Mouse (Mus musculus) left cerebral cortex, adult 2 months (tissue): ENCODE results near the gene Il4. TPM values are rescaled to one million over a fixed set of nuclear protein-coding genes. Genes with fewer than 3 reads are reported as not detected.

Experiments
- DNase-seq, 2 experiments: peaks; one replicate each; pipeline ENCODE4 v3.0.0; 2021 to 2022; ENCODE audit warnings: low spot score in 2 of 2, mixed read lengths in 1 of 2; ENCODE audit errors: extremely low spot score in 1 of 2
- H3K27ac ChIP-seq: fragments of 200-600 bp; 2 replicates; pipeline ENCODE4 v1.8.1; 2022
- H3K4me3 ChIP-seq: fragments of 200-600 bp; 2 replicates; pipeline ENCODE4 v1.8.1; 2022
- CTCF ChIP-seq: fragments of 200-600 bp; IDR thresholded peaks from 2 replicates; pipeline ENCODE4 v1.8.1; 2022; ENCODE audit warnings: antibody characterized with exemption, mild to moderate bottlenecking, moderate library complexity
- intact Hi-C: fragments of 180-260 bp; cut with DNase I; formaldehyde crosslinking; loops from one replicate; pipeline ENCODE4 v1.15.1; 2025
- total RNA-seq, 2 experiments: library from RNA; stranded (reverse); gene quantifications; 2 replicates each; pipeline ENCODE4 v1.2.3; 2021

Il4 gene
- total RNA-seq, 2 experiments from 2014 or later, result not detected

GRCm38 (mm10) chr11:53621582-53622439 lies 3.3 kb upstream of the Il4 start:
- no peak overlapping the region for H3K4me3 ChIP-seq
- intact Hi-C loops, result no loop called here
- no peak for TF ChIP-seq CTCF
- no peak overlapping the region for H3K27ac ChIP-seq
- DNase-seq, result no peak

GRCm38 (mm10) chr11:53620094-53620493 lies 1.6 kb upstream of the Il4 start:
- intact Hi-C loops, result no loop called here
- no peak for DNase-seq
- no peak for TF ChIP-seq CTCF
- no peak overlapping the region for H3K27ac ChIP-seq
- no peak overlapping the region for H3K4me3 ChIP-seq

GRCm38 (mm10) chr11:53619428-53619827 lies 959 bp upstream of the Il4 start:
- no peak overlapping the region for H3K27ac ChIP-seq
- no peak overlapping the region for H3K4me3 ChIP-seq
- intact Hi-C loops, result no loop called here
- no peak for DNase-seq
- no peak for TF ChIP-seq CTCF

GRCm38 (mm10) chr11:53617562-53618109 lies 833 bp downstream of the Il4 start:
- no peak for TF ChIP-seq CTCF
- intact Hi-C loops, result no loop called here

GRCm38 (mm10) chr11:53616748-53617558 lies 1.5 kb downstream of the Il4 start:
- no peak overlapping the region for H3K4me3 ChIP-seq
- no peak for DNase-seq
- no peak overlapping the region for H3K27ac ChIP-seq
- no peak for TF ChIP-seq CTCF
- intact Hi-C loops, result no loop called here

More at GRCm38 (mm10) chr11:53617562-53618109, 833 bp downstream of the Il4 start:
- no peak overlapping the region for H3K27ac ChIP-seq
- H3K4me3 ChIP-seq, result no peak overlapping the region
- DNase-seq, result no peak

- intact Hi-C loops, result no loop called here
- DNase-seq, result no peak
These were observed 2.9 kb downstream of the Il4 start for GRCm38 (mm10) chr11:53615575-53615974.

GRCm38 (mm10) chr11:53615172-53615571 lies 3.3 kb downstream of the Il4 start:
- H3K4me3 ChIP-seq, result no peak overlapping the region
- TF ChIP-seq CTCF, result no peak
- intact Hi-C loops, result no loop called here
- H3K27ac ChIP-seq, result no peak overlapping the region
- no peak for DNase-seq

More at GRCm38 (mm10) chr11:53615575-53615974, 2.9 kb downstream of the Il4 start:
- no peak for TF ChIP-seq CTCF
- no peak overlapping the region for H3K4me3 ChIP-seq
- no peak overlapping the region for H3K27ac ChIP-seq

GRCm38 (mm10) chr11:53609672-53610071 lies 8.8 kb downstream of the Il4 start:
- DNase-seq, result no peak
- H3K27ac ChIP-seq, result no peak overlapping the region
- no peak for TF ChIP-seq CTCF
- no peak overlapping the region for H3K4me3 ChIP-seq
- intact Hi-C loops, result no loop called here

GRCm38 (mm10) chr11:53609231-53609630 lies 9.2 kb downstream of the Il4 start:
- DNase-seq, result no peak
- intact Hi-C loops, result no loop called here
- no peak for TF ChIP-seq CTCF
- H3K27ac ChIP-seq, result no peak overlapping the region
- H3K4me3 ChIP-seq, result no peak overlapping the region

GRCm38 (mm10) chr11:53605609-53606008 lies 12.9 kb downstream of the Il4 start:
- DNase-seq, result no peak
- Histone ChIP-seq H3K27ac (no peak overlapping the region), H3K4me3 (no peak overlapping the region)
- TF ChIP-seq CTCF, result no peak
- intact Hi-C loops, result no loop called here

- Histone ChIP-seq H3K27ac (no peak overlapping the region), H3K4me3 (no peak overlapping the region)
- DNase-seq, result no peak
- TF ChIP-seq CTCF, result peak; percentile 22
- intact Hi-C loops, result no loop called here
These were observed 13.5 kb downstream of the Il4 start for GRCm38 (mm10) chr11:53604983-53605382.

- Histone ChIP-seq H3K4me3 (no peak overlapping the region), H3K27ac (no peak overlapping the region)
- DNase-seq, result no peak
- intact Hi-C loops, result no loop called here
- TF ChIP-seq CTCF, result no peak
These were observed 27.4 kb downstream of the Il4 start for GRCm38 (mm10) chr11:53591116-53591515.
